Mouse (Mus musculus): Measurements from ENCODE around the gene Ffar2. TPM values are rescaled to one million over a fixed set of nuclear protein-coding genes. Genes with fewer than 3 reads are reported as not detected.

The Ffar2 gene
- polyA plus RNA-seq, 1 experiment from 2014 or later: 0.45 TPM

DNA sequence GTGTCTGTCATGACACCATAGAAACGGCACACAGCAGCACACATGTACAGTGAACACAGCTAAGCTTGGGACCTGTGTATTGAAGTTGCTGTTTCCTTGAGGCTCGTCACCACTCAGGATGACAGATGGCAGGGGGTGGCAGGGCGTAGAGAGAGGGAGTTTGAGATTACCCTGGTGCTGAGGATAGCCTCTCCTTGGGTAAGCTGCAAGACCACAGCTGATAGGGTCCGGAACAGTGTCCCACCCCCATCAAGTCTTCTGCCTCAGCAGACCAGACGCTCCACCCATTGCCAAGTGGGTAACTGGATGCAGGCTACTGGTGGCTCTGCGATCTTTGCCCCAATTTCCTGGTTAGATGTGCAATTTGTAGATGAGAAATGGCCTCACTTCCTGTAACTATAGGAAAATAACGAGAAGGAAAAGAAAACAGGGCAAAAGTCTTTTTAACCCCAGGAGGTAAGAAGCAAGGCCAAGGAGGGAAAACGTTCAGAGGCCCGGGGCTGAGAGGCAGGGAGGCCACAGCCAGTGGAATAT, 11.8 kb downstream of the Ffar2 start:
- H3K9me3 ChIP-seq (replicated peaks; ENCODE audit: control insufficient read depth, low read length): no peaks in the 10 kb centered on the region
- H3K9ac ChIP-seq (ENCODE audit: low read length): no peak overlapping the region
- no peaks in the 10 kb centered on the region for H3K4me1 ChIP-seq (ENCODE audit: control insufficient read depth, insufficient read depth, low read length)
- H3K27ac ChIP-seq (ENCODE audit: low read length): no peak overlapping the region
- no peak overlapping the region for H3K4me2 ChIP-seq (ENCODE audit: low read depth, low read length)
- ATAC-seq (replicated peaks; ENCODE audit: extremely low read depth, insufficient read depth, low FRiP score): no peak; the same call in 1 of the 2 replicates
- WGBS: 39% methylated on average over 9 of the region's 9 CpGs
- H3K4me3 ChIP-seq (ENCODE audit: low read length): no peak overlapping the region
- no peaks in the 10 kb centered on the region for H3K27me3 ChIP-seq (ENCODE audit: control insufficient read depth, insufficient read depth, low read length)
- H3K36me3 ChIP-seq (ENCODE audit: control insufficient read depth, insufficient read depth): no peaks in the 10 kb centered on the region

DNA sequence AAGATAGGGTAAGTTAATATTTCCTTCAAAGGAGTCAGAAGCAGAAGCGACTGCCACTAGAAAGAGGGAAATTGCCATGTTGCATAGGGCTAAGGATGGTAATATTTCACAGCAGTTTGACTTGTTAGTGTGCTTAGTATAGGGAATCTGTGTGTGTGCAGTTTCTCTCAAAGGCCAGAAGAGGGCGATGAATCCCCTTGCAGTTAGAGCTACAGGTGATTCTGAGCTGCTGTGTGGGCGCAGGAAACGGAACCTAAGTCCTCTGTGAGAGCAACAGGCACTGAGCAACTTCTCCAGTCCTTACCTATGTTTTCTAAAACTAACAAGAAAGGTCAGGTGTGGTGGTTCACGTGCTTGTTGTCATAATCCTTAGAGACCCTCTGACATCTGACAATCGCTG, 13.3 kb downstream of the Ffar2 start:
- Histone ChIP-seq H3K9ac (ENCODE audit: low read length) (no peak overlapping the region), H3K27ac (ENCODE audit: low read length) (no peak overlapping the region), H3K27me3 (ENCODE audit: control insufficient read depth, insufficient read depth, low read length) (no peaks in the 10 kb centered on the region), H3K9me3 (replicated peaks; ENCODE audit: control insufficient read depth, low read length) (no peaks in the 10 kb centered on the region), H3K4me3 (ENCODE audit: low read length) (no peak overlapping the region), H3K36me3 (ENCODE audit: control insufficient read depth, insufficient read depth) (no peaks in the 10 kb centered on the region), H3K4me1 (ENCODE audit: control insufficient read depth, insufficient read depth, low read length) (no peaks in the 10 kb centered on the region), H3K4me2 (ENCODE audit: low read depth, low read length) (no peak overlapping the region)
- 48% methylated on average over 6 of the region's 6 CpGs for WGBS
- no peak for ATAC-seq (replicated peaks; ENCODE audit: extremely low read depth, insufficient read depth, low FRiP score)

DNA sequence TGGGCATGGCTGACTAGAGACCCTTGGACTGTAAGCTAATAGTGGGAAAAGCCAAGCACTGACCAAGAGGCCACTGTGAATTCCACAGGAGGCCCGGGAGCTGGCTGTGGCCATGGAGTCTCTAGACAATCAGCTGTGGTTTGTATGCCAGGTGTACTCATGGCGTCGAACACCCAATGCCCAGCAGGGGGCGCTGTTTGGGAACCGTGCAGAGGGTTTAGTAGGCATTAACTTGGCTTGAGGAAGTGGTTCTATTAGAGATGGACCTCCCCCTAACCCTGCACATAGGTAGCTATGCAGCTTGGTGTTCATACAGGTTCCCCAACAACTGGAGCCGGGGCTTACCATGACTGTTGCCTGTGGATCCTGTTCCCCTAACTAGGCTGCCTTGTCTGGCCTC, 17.7 kb downstream of the Ffar2 start:
- Histone ChIP-seq H3K36me3 (ENCODE audit: control insufficient read depth, insufficient read depth) (no peaks in the 10 kb centered on the region), H3K27me3 (ENCODE audit: control insufficient read depth, insufficient read depth, low read length) (no peaks in the 10 kb centered on the region), H3K9ac (ENCODE audit: low read length) (no peak overlapping the region), H3K27ac (ENCODE audit: low read length) (no peak overlapping the region), H3K9me3 (replicated peaks; ENCODE audit: control insufficient read depth, low read length) (peaks cover 2% of the 10 kb centered on the region; the same call in 1 of the 2 replicates), H3K4me2 (ENCODE audit: low read depth, low read length) (no peak overlapping the region), H3K4me1 (ENCODE audit: control insufficient read depth, insufficient read depth, low read length) (no peaks in the 10 kb centered on the region), H3K4me3 (ENCODE audit: low read length) (no peak overlapping the region)
- no peak for ATAC-seq (replicated peaks; ENCODE audit: extremely low read depth, insufficient read depth, low FRiP score)
- 40% methylated on average over 6 of the region's 6 CpGs for WGBS

DNA sequence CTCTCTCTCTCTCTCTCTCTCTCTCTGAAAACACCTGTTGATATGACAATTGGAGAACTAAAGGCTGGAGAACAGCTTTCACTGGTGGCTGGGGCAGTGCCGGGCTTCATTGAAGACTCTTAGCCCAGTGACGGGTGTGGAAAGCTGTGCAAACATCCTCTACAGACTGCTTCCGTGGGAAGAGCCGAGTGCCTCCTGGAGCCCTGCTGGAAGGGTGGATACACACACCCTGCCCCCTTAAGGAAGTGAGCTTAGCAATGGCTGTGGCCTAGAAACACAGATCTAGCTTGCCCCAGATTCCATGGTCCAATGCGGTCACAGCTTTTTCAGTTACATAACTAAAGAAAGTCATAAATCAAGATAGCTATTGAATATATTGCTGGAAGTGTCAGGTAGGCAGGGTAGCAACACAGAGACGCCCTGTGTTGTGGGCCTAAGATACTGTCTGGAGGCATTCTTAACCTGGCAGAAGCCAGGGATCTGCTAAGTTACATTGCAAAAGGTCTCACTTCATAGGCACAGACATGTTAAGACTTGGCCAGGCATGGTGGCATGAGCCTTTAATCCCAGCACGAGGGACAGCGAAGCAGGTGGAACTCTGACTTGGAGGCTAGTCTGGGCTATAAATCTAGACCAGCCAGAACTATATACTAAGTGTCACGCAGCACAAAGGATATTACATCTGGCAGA, 19.4 kb downstream of the Ffar2 start:
- WGBS: 75% methylated on average over 9 of the region's 9 CpGs
- Histone ChIP-seq H3K27me3 (ENCODE audit: control insufficient read depth, insufficient read depth, low read length) (no peaks in the 10 kb centered on the region), H3K4me2 (ENCODE audit: low read depth, low read length) (no peak overlapping the region), H3K36me3 (ENCODE audit: control insufficient read depth, insufficient read depth) (no peaks in the 10 kb centered on the region), H3K9me3 (replicated peaks; ENCODE audit: control insufficient read depth, low read length) (peaks cover 7% of the 10 kb centered on the region), H3K4me3 (ENCODE audit: low read length) (no peak overlapping the region), H3K9ac (ENCODE audit: low read length) (no peak overlapping the region), H3K27ac (ENCODE audit: low read length) (no peak overlapping the region), H3K4me1 (ENCODE audit: control insufficient read depth, insufficient read depth, low read length) (no peaks in the 10 kb centered on the region)
- no peak for ATAC-seq (replicated peaks; ENCODE audit: extremely low read depth, insufficient read depth, low FRiP score)

DNA sequence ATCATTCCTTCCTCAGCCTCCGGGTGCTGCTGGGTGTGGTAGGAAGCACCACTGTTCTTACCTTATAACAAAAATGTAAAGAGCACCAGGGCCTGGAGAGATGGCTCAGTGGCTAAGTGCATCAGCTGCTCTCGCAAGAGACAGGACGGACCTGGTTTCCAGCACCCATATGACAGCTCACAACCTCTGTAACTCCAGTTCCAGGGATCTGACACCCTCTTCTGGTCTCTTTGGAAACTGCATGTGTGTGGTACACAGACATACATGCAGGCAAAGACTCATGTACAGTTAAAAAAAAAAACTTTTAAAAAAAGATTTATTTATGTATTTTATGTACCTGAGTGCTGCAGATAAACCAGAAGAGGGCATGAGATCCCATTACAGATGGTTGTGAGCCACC, 20.3 kb downstream of the Ffar2 start:
- ATAC-seq (replicated peaks; ENCODE audit: extremely low read depth, insufficient read depth, low FRiP score): no peak
- Histone ChIP-seq H3K9me3 (replicated peaks; ENCODE audit: control insufficient read depth, low read length) (peaks cover 7% of the 10 kb centered on the region), H3K4me3 (ENCODE audit: low read length) (no peak overlapping the region), H3K9ac (ENCODE audit: low read length) (no peak overlapping the region), H3K4me2 (ENCODE audit: low read depth, low read length) (no peak overlapping the region), H3K4me1 (ENCODE audit: control insufficient read depth, insufficient read depth, low read length) (no peaks in the 10 kb centered on the region), H3K27me3 (ENCODE audit: control insufficient read depth, insufficient read depth, low read length) (no peaks in the 10 kb centered on the region), H3K36me3 (ENCODE audit: control insufficient read depth, insufficient read depth) (no peaks in the 10 kb centered on the region), H3K27ac (ENCODE audit: low read length) (no peak overlapping the region)
- WGBS: 95% methylated on average over 3 of the region's 3 CpGs

DNA sequence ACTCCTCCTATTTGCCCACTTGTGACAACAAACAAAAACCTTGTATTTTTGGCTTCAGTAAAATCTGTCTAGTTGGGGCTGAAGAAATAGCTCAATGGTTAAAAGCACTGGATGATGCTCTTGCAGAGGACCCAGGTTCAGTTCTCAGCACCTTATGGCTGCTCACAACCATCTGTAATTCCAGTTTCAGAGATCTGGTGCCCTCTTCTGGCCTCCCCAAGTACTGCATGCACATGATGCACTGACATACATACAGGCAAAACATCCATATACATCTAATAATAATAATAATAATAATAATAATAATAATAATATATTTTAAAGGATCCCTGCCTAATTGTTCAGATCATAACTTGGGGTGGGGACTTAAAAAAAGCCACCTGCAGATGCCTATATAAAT, 22.9 kb downstream of the Ffar2 start:
- Histone ChIP-seq H3K4me3 (ENCODE audit: low read length) (no peak overlapping the region), H3K27ac (ENCODE audit: low read length) (no peak overlapping the region), H3K9ac (ENCODE audit: low read length) (no peak overlapping the region), H3K9me3 (replicated peaks; ENCODE audit: control insufficient read depth, low read length) (peaks cover 7% of the 10 kb centered on the region), H3K4me2 (ENCODE audit: low read depth, low read length) (no peak overlapping the region), H3K4me1 (ENCODE audit: control insufficient read depth, insufficient read depth, low read length) (no peaks in the 10 kb centered on the region), H3K27me3 (ENCODE audit: control insufficient read depth, insufficient read depth, low read length) (no peaks in the 10 kb centered on the region), H3K36me3 (ENCODE audit: control insufficient read depth, insufficient read depth) (no peaks in the 10 kb centered on the region)
- ATAC-seq (replicated peaks; ENCODE audit: extremely low read depth, insufficient read depth, low FRiP score): no peak

DNA sequence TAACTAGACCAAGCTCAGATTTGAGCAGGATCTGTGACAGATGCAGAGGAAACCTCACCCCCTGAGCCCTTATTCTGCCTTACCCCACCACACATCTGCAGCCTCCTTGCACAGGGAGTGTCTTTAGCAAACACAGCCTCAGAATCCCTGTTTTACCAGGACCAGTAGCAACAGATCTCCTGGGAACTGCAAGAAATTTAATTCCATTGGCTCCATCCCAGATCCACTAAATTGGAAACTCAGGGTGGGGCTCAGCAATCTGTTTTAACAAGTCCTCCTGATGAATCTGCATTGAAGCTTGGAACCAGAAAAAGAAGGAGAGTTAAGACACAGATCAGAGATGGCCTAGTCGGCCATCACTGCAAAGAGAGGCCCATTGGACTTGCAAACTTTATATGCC, 26.8 kb downstream of the Ffar2 start:
- no peak overlapping the region for H3K27ac ChIP-seq (ENCODE audit: low read length)
- H3K27me3 ChIP-seq (ENCODE audit: control insufficient read depth, insufficient read depth, low read length): no peaks in the 10 kb centered on the region
- peaks cover 5% of the 10 kb centered on the region; the same call in 1 of the 2 replicates for H3K9me3 ChIP-seq (replicated peaks; ENCODE audit: control insufficient read depth, low read length)
- no peaks in the 10 kb centered on the region for H3K4me1 ChIP-seq (ENCODE audit: control insufficient read depth, insufficient read depth, low read length)
- ATAC-seq (replicated peaks; ENCODE audit: extremely low read depth, insufficient read depth, low FRiP score): no peak
- WGBS: 61% methylated on average over 1 of the region's 1 CpGs
- H3K4me2 ChIP-seq (ENCODE audit: low read depth, low read length): no peak overlapping the region
- no peaks in the 10 kb centered on the region for H3K36me3 ChIP-seq (ENCODE audit: control insufficient read depth, insufficient read depth)
- H3K4me3 ChIP-seq (ENCODE audit: low read length): no peak overlapping the region
- H3K9ac ChIP-seq (ENCODE audit: low read length): no peak overlapping the region

DNA sequence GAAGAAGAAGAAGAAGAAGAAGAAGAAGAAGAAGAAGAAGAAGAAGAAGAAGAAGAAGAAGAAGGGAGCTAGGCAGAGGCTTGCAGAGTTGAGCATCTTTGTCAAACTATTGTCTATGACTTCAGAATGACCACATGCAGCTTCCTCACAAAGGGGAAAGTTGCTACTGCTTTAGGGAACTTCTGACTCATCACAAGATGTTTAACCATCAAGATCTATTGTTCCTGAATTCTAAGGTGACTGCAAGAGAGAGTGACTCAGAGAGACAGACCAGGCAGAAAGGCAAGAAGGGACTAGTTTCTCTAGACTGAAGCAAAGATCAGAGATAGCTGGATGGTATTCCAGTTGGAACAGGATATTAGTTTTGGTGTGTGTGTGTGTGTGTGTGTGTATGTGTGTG, 28.7 kb downstream of the Ffar2 start:
- Histone ChIP-seq H3K9me3 (replicated peaks; ENCODE audit: control insufficient read depth, low read length) (no peaks in the 10 kb centered on the region; the same call in 1 of the 2 replicates), H3K27me3 (ENCODE audit: control insufficient read depth, insufficient read depth, low read length) (no peaks in the 10 kb centered on the region), H3K9ac (ENCODE audit: low read length) (no peak overlapping the region), H3K36me3 (ENCODE audit: control insufficient read depth, insufficient read depth) (no peaks in the 10 kb centered on the region), H3K4me2 (ENCODE audit: low read depth, low read length) (no peak overlapping the region), H3K27ac (ENCODE audit: low read length) (no peak overlapping the region), H3K4me1 (ENCODE audit: control insufficient read depth, insufficient read depth, low read length) (no peaks in the 10 kb centered on the region), H3K4me3 (ENCODE audit: low read length) (no peak overlapping the region)
- ATAC-seq (replicated peaks; ENCODE audit: extremely low read depth, insufficient read depth, low FRiP score): no peak

DNA sequence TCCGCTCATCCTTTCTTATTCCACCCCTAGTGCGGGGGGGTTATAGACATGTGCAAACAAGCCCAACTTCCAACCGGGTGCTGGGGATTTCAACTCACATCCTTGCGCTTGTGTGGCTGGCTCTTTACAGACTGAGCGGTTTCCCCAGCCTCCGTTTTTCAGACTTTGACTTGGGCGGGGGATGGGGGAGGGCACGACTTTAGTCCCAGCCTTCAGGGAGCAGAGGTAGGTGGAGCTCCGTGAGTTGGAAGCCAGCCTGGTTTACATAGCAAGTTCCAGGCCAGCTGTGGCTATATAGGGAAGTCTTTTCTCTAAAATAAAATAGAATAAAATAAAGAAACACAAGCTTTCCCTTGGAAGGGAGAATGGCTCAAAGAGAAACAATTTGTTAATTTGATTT, 31.7 kb downstream of the Ffar2 start:
- Histone ChIP-seq H3K9ac (ENCODE audit: low read length) (no peak overlapping the region), H3K9me3 (replicated peaks; ENCODE audit: control insufficient read depth, low read length) (no peaks in the 10 kb centered on the region), H3K27ac (ENCODE audit: low read length) (no peak overlapping the region), H3K4me3 (ENCODE audit: low read length) (no peak overlapping the region), H3K36me3 (ENCODE audit: control insufficient read depth, insufficient read depth) (no peaks in the 10 kb centered on the region), H3K4me1 (ENCODE audit: control insufficient read depth, insufficient read depth, low read length) (no peaks in the 10 kb centered on the region), H3K4me2 (ENCODE audit: low read depth, low read length) (no peak overlapping the region), H3K27me3 (ENCODE audit: control insufficient read depth, insufficient read depth, low read length) (peaks cover 1% of the 10 kb centered on the region)
- ATAC-seq (replicated peaks; ENCODE audit: extremely low read depth, insufficient read depth, low FRiP score): no peak
- 18% methylated on average over 9 of the region's 9 CpGs for WGBS
